Mouse (Mus musculus) adrenal gland, adult 2 months (tissue): ENCODE data around the gene Nrp1. TPM values are rescaled to one million over a fixed set of nuclear protein-coding genes. Genes with fewer than 3 reads are reported as not detected.

Source experiments
- DNase-seq: peaks from one replicate; pipeline ENCODE4 v3.0.0; 2021
- polyA plus RNA-seq: library from polyadenylated mRNA; depleted of rRNA; stranded (reverse); fragments of >200 nt; gene quantifications from 2 replicates; pipeline ENCODE4 v1.2.3, GENCODE M21; 2012
- total RNA-seq, 2 experiments: library from RNA; stranded (reverse); gene quantifications; 2 replicates each; pipeline ENCODE4 v1.2.3; 2021

Gene Nrp1
- total and polyA plus RNA-seq, 3 experiments = 31.1 to 130 (median 74.4) TPM

DNA sequence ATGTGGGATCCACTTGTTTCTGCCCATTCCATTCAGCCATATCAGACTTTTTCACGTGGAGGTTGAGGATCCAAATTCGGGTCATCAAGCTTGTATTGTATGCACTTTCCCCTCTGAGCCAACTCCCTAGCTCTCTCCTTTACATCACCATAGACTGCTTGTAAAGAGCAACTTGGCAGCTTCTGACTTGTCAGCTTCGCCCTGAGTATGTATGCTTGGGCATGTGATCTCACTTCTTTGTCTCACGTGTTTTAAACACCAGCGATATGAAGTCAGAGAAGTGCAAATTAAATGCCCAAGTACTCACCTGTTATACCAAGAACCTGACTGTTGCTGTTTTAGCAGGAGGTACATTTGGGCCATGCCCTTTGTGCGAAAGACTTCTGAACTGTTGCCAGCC, 12.6 kb downstream of the Nrp1 start:
- DNase-seq = no peak

DNA sequence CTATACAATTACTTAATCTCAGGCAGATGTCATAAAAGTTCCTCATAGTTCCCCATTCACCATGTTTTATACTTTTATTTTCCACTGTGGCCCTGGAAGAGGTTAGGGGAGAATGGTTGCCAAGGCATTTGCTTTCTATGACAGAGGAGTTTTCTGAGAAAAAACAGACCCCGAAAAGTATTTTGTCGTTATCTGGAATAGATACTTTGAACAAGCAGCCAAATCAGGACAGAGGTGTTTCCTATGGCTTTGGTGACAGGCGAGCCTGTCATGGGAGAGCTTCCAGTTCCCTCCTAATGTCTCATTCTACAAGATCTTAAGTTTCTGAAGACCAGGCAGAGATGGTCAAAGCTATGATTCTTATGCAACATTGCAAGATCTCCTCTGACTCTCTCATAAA, 13.4 kb downstream of the Nrp1 start:
- no peak for DNase-seq

DNA sequence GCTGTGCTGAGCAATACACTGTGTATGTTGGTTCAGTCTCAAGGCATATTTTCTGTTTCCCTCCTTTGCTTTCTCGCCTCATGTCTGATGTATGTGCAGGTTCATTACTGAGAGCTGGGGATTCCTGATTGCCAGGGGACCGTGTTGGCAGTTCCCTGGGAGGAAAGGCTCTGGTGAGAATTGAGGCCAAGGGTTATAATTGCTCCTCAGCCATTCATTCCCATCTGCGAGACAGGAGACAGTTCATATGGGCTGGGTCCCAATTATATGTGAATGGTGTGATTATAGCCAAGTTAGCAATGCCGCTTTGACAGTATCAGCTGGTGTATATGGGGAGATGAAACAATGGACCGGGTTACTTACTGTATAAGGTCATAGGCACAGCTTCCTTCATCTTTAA, 14.3 kb downstream of the Nrp1 start:
- no peak for DNase-seq

DNA sequence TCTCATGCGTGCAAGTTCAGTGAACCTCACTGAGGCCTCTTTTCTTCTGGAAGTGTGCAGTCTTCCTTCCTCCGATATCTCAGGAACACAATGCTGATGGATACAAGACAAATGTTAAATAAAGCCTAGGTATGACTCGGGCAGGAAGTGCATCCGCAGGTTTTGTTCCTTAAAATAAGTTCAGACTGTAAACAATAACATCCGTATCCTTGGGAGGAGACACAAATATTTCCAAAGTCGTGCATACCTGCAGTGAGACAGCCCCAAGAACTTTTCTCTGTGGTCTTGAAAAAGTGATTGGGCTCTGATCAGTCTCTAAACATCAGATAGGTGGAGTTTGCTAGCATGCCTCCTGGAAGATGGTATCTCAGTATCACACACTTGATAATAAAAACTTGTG, 15.0 kb downstream of the Nrp1 start:
- no peak for DNase-seq

DNA sequence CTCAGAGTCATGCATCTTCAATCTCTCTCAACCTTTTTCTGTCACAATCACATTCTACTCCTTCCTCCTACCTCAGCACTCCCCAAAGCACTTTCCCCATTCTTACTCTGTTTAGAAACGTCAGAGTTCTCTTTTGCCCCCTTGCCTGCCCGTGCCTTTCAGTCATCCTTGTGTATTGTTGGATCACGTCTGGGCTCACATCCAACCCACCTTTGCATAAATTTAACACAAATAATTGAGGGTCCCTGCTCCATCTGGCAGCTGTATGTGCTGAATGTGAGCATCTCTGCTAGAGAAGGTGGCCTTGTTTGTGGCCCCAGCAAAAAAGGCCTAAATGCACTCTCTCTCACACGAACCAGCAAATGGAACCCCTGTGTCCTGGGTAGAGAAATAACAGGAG, 16.9 kb downstream of the Nrp1 start:
- no peak for DNase-seq

DNA sequence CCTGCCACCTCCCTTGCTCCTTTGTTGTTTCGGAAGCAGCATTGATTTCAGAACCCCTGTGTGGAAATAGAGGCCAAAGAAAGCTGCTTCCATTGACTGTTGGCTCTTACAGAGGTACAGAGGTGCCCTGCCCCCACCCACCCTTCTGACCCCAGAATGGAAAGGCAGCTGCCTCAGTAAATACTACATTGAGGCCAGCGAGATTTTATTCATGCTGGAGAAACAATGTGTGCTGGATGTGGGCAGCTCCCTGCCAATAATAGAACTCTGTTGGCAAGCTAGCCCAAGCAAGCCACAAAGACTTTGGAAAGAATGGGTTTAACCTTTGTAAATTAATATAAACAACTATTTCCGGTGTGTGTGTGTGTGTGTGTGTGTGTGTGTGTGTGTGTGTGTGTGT, 24.8 kb downstream of the Nrp1 start:
- no peak for DNase-seq

DNA sequence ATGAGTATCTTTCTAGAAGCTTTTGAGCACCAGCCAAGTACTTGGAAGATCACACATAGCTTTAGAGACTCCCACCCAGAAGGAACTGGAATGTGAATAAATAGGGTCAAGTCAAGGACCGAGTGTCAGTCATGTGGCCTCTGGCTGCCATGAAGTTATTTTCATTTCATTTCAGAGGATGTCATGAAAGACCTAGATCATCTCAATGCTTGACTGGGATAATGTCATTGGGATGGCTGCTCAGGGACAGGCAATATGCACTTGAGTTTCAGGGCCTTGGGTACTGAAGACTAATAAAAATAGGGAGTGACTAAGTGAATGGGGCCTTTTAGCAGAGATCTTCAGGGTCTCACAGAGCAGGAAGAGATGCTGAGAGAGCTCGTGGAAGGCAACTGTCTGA, 26.0 kb downstream of the Nrp1 start:
- DNase-seq = no peak

DNA sequence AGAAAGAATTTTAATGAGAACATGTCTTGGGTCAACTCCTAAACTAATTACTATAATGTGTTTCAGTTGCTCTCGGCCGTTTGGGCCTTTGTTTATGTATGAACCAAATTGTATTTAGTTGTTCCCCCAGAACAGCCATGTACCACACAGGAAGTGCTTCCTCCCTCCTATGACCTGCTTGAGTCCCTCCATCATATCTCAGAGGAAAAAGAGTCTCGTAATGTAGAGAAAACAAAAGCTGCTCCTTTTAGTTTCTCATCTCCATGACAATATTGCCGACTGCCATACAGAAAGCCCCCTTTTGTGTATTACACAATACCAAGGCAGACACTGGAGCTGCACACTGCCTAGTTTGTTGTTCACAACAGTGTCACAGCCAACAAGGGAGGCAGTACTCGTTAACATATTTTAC, 26.5 kb downstream of the Nrp1 start:
- DNase-seq = no peak

DNA sequence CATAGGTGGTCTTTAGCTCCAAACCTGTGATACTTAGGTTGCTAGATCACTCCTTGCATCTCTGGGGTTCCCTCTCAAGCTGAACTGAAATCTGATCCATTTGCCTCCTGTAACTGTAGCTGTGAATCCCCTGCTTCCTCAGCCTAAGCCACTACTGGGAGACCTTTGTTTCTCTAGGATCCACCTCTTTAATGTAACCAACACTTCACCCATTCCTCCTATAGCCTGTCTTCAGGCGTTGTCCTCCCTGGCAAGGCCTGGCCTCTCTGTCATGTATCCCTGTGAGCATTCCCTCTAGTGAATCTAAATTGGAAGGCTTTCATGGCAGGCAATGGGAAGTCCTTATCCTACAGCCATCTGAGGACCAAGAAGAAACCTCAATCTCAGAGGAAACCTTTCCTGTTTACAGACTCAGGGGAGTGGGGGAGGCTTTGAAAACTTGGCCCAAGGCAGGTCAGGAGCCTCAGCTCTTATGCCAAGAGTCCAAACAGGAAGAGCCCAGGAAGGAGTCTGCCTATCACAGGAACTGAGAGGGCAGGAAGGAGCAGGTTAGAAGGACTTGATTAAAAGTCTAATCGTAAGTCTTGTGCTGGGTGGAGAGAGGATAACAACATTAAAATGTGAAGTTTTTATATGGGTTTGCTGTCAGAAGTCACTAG, 28.7 kb downstream of the Nrp1 start:
- peak; percentile 56 for DNase-seq

DNA sequence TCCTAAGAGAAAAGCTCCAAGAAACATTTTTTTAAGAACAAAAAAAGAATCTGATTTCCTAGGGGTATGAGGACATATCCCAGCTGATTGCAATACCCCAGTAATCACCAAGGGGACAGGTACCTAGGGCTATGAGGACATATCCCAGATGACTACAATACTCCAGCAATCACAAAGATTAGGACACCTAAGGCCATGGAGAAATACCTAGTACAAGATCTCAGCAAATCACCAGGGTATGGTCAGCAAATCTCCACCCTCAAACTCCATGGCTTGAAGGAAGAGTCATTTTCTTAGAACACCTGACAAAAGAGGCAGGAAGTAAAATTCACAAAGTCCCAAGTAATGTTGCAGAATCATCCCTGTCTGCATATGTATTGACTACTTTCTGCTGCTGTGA, 32.4 kb downstream of the Nrp1 start:
- DNase-seq = no peak

DNA sequence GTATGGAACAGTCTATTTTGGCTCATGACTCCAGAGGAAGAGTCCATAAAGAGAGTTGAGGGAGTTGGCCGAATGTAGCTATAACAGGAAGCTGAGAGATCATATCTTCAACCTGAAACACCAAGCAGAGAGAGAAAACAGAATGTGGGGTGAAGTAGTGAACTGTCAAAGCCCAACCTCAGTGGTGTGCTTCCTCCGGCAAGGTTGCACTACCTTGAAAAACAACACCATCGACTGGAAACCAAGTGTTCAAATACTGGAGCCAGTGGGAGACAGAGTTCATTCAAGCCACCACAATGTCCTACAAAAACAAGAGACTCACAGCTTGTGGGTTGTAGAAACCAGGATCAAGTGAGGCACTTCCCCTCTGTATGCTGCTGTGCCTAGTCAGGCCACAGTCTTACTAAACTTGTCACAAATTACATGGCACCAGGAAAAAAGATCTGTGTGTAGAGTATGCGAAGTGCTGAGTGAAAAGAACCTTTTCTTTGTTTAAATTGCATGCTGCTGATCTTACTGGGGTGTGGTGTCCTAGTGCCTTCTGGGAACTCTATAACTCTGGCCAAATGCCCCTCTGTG, 32.9 kb downstream of the Nrp1 start:
- no peak for DNase-seq

DNA sequence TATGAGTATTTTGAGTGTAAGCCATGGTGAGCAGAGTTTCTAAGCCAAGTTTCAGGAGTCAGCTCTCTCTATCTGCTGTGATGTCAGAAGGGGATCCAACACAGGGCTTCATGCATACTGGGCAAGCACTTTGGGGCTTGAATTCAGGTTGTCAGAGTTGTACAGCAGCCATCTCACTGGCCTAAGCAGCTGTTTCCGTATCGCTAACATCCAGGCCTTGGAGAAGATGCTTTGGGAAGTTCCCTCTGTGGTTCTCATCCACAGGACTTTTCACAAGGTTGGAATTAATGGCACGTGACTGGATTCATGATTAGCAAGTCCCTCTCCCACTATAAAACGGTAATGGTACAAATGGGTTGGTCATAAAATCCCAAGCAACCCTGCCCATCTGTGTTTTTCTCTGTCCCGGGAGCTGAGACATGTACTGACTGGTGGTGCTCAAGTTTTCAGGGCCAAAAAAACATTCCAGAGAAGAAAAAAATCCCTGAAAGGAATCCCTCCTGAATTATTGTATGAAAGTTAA, 36.3 kb downstream of the Nrp1 start:
- DNase-seq = no peak

DNA sequence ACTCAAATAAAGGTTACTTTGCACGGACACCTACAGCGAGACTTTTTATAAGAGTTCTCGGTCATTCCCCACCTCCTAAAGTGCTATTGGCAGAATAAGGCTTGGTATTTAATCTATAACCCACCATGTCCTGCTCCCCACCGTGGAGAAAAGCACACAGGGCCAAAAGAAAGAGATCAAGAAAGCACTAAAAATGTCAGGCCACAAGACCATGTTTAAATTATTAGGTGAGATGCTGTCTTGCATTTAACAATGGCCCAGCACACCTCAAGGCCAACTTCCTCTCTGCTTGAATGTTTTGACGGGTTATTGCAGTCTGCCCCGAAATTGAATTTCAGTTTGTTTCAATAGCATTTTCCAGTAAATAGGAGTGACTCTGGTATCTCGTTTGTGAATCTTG, 38.6 kb downstream of the Nrp1 start:
- no peak for DNase-seq

DNA sequence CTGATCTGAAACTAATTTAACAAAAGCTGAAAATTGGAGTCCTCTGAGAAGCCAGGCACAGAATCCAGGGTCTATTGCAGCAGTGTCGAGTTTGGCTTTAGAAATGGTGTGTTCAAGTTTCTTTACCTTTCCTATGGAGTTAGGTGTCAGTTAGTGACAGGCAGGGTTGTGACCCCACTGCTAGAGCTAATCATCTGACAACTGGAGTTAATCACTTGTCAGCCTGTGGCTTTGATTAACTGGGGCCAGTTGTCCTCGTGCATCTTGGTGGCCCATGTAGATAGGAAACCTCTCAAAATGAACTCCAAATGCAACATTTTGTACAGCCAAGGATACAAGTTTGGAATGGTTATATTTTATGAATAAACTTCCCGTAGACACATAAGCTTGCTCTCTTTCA, 39.0 kb downstream of the Nrp1 start:
- DNase-seq = no peak

DNA sequence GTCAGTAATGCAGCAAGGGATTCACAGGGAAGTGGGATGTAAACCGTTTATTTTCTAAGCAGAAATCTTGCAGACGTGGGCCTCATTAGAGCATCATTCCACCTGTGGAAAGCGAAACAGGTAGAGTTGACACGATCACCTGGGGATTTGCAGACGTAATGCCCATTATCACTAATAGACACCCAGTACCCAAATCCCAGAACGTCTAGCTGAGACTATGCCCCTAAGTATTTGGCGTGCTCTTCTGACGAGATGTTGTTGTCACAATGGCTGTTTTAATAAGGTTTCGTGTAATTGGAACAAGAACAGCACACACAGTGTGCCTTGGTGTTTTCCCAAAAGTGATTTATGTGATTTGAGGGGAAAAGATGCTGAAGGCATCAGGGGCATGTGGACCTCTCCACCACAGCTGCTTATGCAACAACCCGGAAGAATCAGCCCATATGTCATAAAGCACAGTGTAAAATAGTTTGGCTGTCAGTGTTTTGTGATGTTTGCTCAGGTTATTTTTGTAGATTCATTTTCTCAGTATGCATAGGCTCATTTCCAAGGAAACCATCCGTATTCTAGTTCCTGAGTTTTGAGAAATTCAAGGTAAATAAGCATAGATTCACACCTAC, 40.2 kb downstream of the Nrp1 start:
- DNase-seq = no peak

DNA sequence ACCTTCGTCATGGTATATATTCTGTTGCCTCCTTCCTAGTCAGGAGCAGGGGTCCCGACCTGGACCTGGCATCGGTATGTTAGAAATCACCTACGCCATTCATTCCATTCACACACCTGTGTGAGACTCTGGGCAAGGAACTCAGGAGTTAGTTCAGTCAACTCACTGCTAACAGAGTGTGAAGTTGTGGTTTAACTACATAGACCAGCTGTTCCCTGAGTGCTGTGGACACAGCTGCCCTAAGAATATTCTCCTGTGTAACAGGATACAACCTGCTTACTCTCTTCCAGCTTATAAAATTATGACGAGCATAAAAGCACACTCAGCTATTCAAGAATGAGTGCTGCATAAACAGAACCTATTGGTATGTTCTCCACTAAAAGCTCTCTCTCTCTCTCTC, 41.9 kb downstream of the Nrp1 start:
- DNase-seq = no peak

DNA sequence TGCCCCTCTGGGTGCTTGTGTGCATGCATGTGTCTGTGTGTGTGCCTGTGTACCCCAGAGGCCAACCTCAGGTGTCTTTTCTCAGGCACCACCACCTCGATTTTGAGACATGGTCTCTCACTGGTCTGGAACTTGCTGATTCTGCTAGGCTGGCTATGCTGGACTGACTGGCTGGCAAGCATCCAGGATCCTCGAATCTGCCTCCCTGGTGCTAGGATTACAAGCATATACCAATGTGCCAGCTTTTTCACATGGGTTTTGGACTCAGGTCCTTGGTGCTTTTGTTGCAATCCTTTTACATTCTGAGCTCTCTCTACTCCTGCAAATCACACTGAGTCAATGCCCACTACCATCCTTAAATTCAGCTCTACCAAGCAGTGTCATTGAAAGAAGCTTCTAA, 46.5 kb downstream of the Nrp1 start:
- DNase-seq = peak; percentile 33

DNA sequence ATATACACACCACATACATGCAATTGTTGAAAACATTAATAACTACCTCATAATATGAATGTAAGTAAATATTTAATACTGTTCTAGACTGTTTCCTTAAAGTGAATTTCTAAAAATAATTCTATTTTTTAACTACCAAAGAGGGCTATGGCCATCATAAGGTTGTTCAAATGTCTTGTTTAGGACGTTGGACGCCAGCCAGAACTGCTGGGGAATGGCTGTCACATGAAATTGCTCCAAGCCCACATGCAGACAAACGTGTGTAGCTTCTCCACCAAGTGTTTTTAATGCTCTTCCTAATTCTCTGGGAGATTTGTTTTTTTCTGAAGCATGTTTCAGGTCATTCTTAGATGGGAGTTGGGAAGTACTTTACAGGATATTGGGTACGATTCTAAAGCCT, 55.0 kb downstream of the Nrp1 start:
- no peak for DNase-seq

DNA sequence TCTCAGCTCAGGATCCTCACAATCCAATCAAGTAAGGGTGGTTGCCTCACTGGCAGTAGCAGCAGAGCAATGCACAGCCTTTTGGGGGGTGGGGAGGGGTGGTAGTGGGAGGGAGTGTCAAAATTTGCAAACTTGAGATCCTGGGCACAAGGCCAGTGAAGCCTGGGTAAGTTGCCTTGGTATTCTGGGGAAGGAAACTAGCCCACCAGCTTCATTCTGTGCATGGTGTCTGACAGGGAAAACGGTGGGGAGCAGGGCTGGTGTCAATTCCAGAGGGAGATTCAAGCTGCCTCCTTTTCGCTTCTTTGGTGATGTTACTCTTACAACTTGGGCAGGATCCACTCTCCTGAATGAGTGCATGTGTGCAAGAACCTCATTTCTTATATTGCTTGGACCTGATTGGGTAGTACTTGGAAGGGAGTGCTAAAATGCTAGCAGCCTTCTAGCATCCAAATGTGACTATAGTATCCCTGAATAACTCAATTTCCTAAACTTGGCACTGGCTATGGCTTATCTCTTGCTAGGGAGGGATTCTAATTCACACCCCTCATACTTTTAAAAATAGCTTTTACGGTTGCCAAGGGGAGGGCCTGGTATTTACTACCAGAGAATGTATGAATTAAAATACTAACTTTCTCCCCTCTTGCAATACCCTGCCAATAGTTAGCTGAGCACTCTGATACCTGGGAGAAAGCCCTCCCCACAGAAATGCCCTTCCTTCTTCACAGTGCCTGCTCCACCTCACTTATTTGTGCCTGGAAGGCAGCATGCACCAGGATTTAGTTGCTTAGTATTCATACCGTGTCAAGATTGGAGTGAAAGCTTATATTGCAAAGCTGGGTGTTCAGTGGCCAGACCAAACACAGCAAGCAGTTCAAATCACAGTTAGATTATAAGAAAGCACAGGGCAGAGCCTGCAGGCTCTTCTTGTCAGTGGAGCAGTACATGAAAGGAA, 57.6 kb downstream of the Nrp1 start:
- no peak for DNase-seq

DNA sequence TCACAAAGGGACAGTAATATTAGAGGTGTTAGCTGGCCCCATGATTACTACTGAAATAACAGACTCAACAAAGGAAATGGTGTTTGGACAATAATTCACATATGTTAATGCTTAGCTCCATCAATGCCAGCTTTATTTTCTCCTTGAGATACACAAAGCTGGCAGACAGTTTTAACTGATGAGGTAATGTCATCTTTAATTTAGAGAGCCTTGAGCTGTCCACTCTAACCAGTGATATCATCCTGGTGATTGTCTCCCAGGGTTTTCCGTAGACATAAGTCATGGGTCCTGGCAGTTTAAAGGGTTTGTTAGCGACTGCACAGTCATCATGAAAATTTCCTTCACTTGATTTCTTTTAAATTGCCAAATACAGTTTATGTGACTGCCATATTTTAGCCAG, 58.5 kb downstream of the Nrp1 start:
- DNase-seq = peak; percentile 57

DNA sequence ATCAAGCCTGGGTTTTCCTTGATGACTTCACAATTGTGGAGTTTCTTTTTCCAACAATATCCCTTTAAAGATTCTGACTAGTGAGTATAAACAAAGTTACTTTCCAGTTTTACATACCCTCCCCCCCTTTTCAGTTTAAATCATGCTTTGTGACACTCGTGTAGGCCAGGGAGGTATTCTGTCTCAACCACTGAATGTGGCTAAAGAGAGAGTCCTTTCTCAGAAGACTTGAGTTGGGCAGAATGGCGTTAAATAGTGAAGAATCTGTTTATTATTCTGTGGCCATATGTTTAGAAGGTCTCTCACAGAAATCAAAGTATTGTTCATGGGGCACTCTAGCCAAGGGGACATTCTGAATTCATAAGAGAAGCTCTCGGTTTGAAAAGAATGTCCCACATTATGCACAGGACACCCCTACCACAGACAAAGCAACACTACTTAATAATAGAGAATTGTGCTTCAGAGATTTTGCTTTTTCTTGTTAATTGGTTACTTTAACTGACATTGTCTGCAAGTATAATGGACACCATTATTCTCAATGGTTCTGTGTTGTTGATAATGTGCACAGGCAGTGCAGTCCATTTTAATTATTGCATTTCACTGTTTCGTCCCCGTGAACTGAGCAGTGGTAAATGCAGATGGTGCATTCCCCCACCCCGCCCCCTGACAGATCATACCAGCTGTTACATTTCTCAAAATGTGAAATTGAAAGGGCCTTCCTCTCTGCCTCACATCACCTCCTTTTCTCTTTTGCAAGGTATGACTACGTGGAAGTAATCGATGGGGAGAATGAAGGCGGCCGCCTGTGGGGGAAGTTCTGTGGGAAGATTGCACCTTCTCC, 59.8 kb downstream of the Nrp1 start:
- no peak for DNase-seq

DNA sequence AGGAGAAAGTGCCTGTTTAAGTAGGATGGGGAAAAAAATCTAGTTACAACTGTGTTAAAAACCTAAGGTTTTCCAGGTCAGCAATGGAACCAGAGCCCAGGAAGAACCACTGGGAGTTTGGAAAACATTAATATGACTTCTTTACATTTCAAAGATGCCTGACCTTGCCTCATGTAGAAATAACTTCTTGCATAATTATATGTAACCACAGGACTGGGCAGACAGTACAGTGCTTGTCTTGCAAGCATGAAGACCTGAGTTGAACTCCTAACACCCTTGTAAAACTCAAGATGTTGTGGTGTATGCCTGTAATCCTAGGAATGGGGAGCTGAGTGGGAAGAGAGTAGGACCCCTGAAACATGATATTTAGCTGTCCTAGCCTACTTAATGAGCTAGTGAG, 61.6 kb downstream of the Nrp1 start:
- DNase-seq = no peak
